Mouse (Mus musculus) midbrain, embryonic 10.5 days (tissue): ENCODE results near the gene Olfr653. TPM values are rescaled to one million over a fixed set of nuclear protein-coding genes. Genes with fewer than 3 reads are reported as not detected.

ENCODE experiments used
- DNase-seq: peaks from one replicate; pipeline ENCODE4 v3.0.0-alpha.2; 2017; ENCODE audit warnings: low spot score
- H3K27ac ChIP-seq: fragments of 300-500 bp; sonication (generic); replicated peaks from 2 replicates; pipeline ENCODE4 v1.5.1; 2016; ENCODE audit warnings: mild to moderate bottlenecking
- H3K27me3 ChIP-seq: fragments of 300-500 bp; sonication (generic); 2 replicates; pipeline ENCODE4 v1.6.1; 2016; ENCODE audit warnings: low read depth, mild to moderate bottlenecking; ENCODE audit not compliant: poor library complexity, severe bottlenecking
- H3K36me3 ChIP-seq: fragments of 300-500 bp; sonication (generic); 2 replicates; pipeline ENCODE4 v1.6.1; 2016; ENCODE audit warnings: mild to moderate bottlenecking, moderate library complexity
- H3K4me1 ChIP-seq: fragments of 300-500 bp; sonication (generic); 2 replicates; pipeline ENCODE4 v1.6.1; 2016
- H3K4me3 ChIP-seq: fragments of 300-500 bp; sonication (generic); 2 replicates; pipeline ENCODE4 v1.5.1; 2016; ENCODE audit warnings: mild to moderate bottlenecking, moderate library complexity
- H3K9me3 ChIP-seq: fragments of 300-500 bp; sonication (generic); replicated peaks from 2 replicates; pipeline ENCODE4 v1.6.1; 2016; ENCODE audit warnings: mild to moderate bottlenecking
- WGBS: fragments of 180-500 bp; shearing (Covaris S2); methylation state at CpG from one replicate; pipeline ENCODE4 v1.1.7; 2016; 5-methylcytosine and 5-hydroxymethylcytosine counted together
- polyA plus RNA-seq: library from polyadenylated mRNA; unstranded; fragments of >200 nt; fragmentation: Nextera tagmentation; extraction: Ambion mirVana; gene quantifications from 2 replicates; pipeline ENCODE4 v1.2.1, GENCODE M21; 2016

The Olfr653 gene
- polyA plus RNA-seq, result not detected in 2 replicates

GRCm38 (mm10) chr7:104577014-104577413, at the start of gene Olfr653:
TSS of gene Olfr653 (plus strand) at chr7:104577314.
- H3K36me3 ChIP-seq, result no peaks in the 10 kb centered on the region
- no peaks in the 10 kb centered on the region for H3K4me1 ChIP-seq
- no peak for DNase-seq
- H3K27me3 ChIP-seq, result no peaks in the 10 kb centered on the region
- H3K9me3 ChIP-seq, result no peaks in the 10 kb centered on the region
- no peak within 1 kb of the TSS for H3K27ac ChIP-seq
- no peak within 1 kb of the TSS for H3K4me3 ChIP-seq
- WGBS, result 88% methylated on average over 2 of the region's 2 CpGs

GRCm38 (mm10) chr7:104549833-104550232, 27.3 kb upstream of the Olfr653 start, which contains the start of gene Olfr651:
TSS of gene Olfr651 (plus strand) at chr7:104550133.
- H3K27ac ChIP-seq, result no peak within 1 kb of the TSS
- H3K4me1 ChIP-seq, result no peaks in the 10 kb centered on the region
- H3K9me3 ChIP-seq, result no peaks in the 10 kb centered on the region
- WGBS, result 87% methylated on average over 5 of the region's 5 CpGs
- no peak within 1 kb of the TSS for H3K4me3 ChIP-seq
- H3K27me3 ChIP-seq, result no peaks in the 10 kb centered on the region
- H3K36me3 ChIP-seq, result no peaks in the 10 kb centered on the region
- DNase-seq, result no peak

DNA sequence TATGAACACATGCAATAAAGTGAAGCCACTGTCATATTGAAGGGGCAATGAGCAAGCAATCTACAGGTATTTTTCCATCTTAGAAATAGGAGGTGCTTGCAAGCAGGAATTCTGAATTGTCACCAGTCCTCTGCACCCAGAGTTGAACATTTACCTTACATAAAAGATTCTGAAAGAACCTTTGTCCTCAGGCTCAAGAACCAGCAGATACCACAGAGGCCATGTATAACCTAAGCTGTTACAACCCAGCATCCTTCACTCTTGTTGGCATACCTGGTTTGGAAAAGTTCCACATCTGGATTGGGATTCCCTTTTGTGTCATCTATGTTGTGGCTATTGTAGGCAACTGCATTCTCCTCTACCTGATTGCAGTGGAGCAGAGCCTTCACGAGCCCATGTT, 24.4 kb upstream of the Olfr653 start:
- Histone ChIP-seq H3K9me3 (no peaks in the 10 kb centered on the region), H3K27ac (no peak overlapping the region), H3K27me3 (no peaks in the 10 kb centered on the region), H3K4me3 (no peak overlapping the region), H3K36me3 (no peaks in the 10 kb centered on the region), H3K4me1 (no peaks in the 10 kb centered on the region)
- no peak for DNase-seq
- 74% methylated on average over 1 of the region's 1 CpGs for WGBS

- DNase-seq, result no peak
- no peak within 1 kb of the TSS for H3K27ac ChIP-seq
- no peaks in the 10 kb centered on the region for H3K9me3 ChIP-seq
- no peaks in the 10 kb centered on the region for H3K4me1 ChIP-seq
- H3K4me3 ChIP-seq, result no peak within 1 kb of the TSS
- no peaks in the 10 kb centered on the region for H3K36me3 ChIP-seq
- H3K27me3 ChIP-seq, result no peaks in the 10 kb centered on the region
Measured at GRCm38 (mm10) chr7:104560601-104561000, 16.5 kb upstream of the Olfr653 start, which contains the start of gene Olfr652. TSS of gene Olfr652 (plus strand) at chr7:104560901.

DNA sequence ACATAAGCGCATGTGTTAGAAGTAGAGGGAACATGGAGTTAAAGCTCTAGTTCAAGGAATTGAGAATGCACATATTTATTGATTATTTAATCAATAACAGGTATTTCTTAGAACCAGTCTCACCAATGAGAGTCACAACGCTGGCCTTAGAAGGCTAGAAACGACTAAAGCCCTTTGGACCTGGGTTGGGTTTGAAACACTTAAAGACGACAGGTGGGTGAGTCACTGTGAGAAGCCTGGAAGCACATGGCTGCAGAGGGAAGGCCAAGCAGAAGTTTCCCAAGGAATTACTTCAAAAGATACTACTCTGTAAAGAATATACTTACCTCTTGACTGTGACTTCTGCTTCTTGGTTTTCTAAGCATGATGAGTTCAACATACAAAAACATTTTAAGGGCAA, 3.7 kb downstream of the Olfr653 start:
- Histone ChIP-seq H3K4me3 (no peak overlapping the region), H3K4me1 (no peaks in the 10 kb centered on the region), H3K27ac (no peak overlapping the region), H3K27me3 (no peaks in the 10 kb centered on the region), H3K36me3 (no peaks in the 10 kb centered on the region), H3K9me3 (no peaks in the 10 kb centered on the region)
- 91% methylated on average over 4 of the region's 4 CpGs for WGBS
- no peak for DNase-seq

GRCm38 (mm10) chr7:104581429-104581828, 4.3 kb downstream of the Olfr653 start:
- Histone ChIP-seq H3K27ac (no peak overlapping the region), H3K4me1 (no peaks in the 10 kb centered on the region), H3K9me3 (no peaks in the 10 kb centered on the region), H3K27me3 (no peaks in the 10 kb centered on the region), H3K36me3 (no peaks in the 10 kb centered on the region), H3K4me3 (no peak overlapping the region)
- WGBS, result 88% methylated on average over 4 of the region's 4 CpGs
- DNase-seq, result no peak

- no peak for DNase-seq
- no peaks in the 10 kb centered on the region for H3K4me1 ChIP-seq
- H3K36me3 ChIP-seq, result no peaks in the 10 kb centered on the region
- WGBS, result 88% methylated on average over 4 of the region's 4 CpGs
- no peaks in the 10 kb centered on the region for H3K27me3 ChIP-seq
- H3K4me3 ChIP-seq, result no peak within 1 kb of the TSS
- no peaks in the 10 kb centered on the region for H3K9me3 ChIP-seq
- H3K27ac ChIP-seq, result no peak within 1 kb of the TSS
Measured at GRCm38 (mm10) chr7:104586725-104587124, 9.6 kb downstream of the Olfr653 start, which contains the start of gene Olfr654. TSS of gene Olfr654 (plus strand) at chr7:104587025.

DNA sequence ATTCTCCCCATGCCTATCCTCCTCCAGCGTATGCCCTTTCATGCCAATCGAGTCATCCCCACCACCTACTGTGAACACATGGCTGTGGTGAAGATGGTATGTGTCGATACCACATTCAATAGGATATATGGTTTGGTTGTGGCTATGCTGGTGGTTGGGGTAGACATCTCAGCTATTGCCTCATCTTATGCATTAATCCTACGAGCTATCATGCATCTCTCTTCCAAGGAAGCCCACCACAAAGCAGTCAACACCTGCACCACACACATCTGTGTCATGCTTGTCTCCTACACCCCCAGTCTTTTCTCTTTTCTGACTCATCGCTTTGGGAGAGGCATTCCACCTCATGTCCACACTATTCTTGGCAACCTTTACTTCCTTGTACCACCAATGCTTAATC, 11.2 kb downstream of the Olfr653 start:
- no peak for DNase-seq
- Histone ChIP-seq H3K4me1 (no peaks in the 10 kb centered on the region), H3K9me3 (no peaks in the 10 kb centered on the region), H3K36me3 (no peaks in the 10 kb centered on the region), H3K4me3 (no peak overlapping the region), H3K27me3 (no peaks in the 10 kb centered on the region), H3K27ac (no peak overlapping the region)
- 91% methylated on average over 5 of the region's 5 CpGs for WGBS

GRCm38 (mm10) chr7:104601679-104602078, 24.6 kb downstream of the Olfr653 start, which contains the start of gene Olfr655:
TSS of gene Olfr655 (minus strand) at chr7:104601779.
- no peaks in the 10 kb centered on the region for H3K4me1 ChIP-seq
- DNase-seq, result no peak
- no peak within 1 kb of the TSS for H3K4me3 ChIP-seq
- H3K27me3 ChIP-seq, result no peaks in the 10 kb centered on the region
- H3K9me3 ChIP-seq, result no peaks in the 10 kb centered on the region
- no peaks in the 10 kb centered on the region for H3K36me3 ChIP-seq
- no peak within 1 kb of the TSS for H3K27ac ChIP-seq
- WGBS, result 92% methylated on average over 2 of the region's 2 CpGs

DNA sequence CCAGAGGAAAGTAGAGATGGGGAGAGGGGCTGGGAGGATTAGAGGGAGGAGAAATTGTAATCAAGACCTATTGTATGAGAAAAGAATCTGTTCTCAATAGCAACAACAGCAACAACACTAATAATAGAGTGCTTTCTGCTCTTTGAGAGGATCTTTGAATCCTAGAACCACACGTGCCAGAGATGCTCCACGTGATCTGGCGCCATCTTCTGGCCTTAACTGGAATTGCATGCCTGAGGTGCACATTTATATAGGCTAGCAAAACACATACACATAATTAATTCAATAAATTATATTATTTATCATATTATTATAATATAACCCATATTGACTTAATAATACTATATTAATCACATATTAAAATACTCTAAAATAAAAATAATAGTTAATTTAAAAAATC, 26.1 kb downstream of the Olfr653 start:
- H3K4me3 ChIP-seq, result no peak overlapping the region
- H3K27ac ChIP-seq, result no peak overlapping the region
- DNase-seq, result peak; percentile 33
- no peaks in the 10 kb centered on the region for H3K4me1 ChIP-seq
- 7% methylated on average over 3 of the region's 3 CpGs for WGBS
- no peaks in the 10 kb centered on the region for H3K36me3 ChIP-seq
- no peaks in the 10 kb centered on the region for H3K9me3 ChIP-seq
- no peaks in the 10 kb centered on the region for H3K27me3 ChIP-seq

- no peaks in the 10 kb centered on the region for H3K9me3 ChIP-seq
- DNase-seq, result no peak
- H3K4me1 ChIP-seq, result no peaks in the 10 kb centered on the region
- H3K27ac ChIP-seq, result no peak overlapping the region
- no peak overlapping the region for H3K4me3 ChIP-seq
- H3K36me3 ChIP-seq, result no peaks in the 10 kb centered on the region
- no peaks in the 10 kb centered on the region for H3K27me3 ChIP-seq
Measured at GRCm38 (mm10) chr7:104604727-104605126, 27.6 kb downstream of the Olfr653 start.

GRCm38 (mm10) chr7:104613655-104614054, 36.5 kb downstream of the Olfr653 start, which contains the start of gene Olfr656:
TSS of gene Olfr656 (plus strand) at chr7:104613955.
- H3K36me3 ChIP-seq, result no peaks in the 10 kb centered on the region
- H3K4me3 ChIP-seq, result no peak within 1 kb of the TSS
- no peaks in the 10 kb centered on the region for H3K9me3 ChIP-seq
- DNase-seq, result no peak
- no peak within 1 kb of the TSS for H3K27ac ChIP-seq
- 74% methylated on average over 4 of the region's 4 CpGs for WGBS
- H3K4me1 ChIP-seq, result no peaks in the 10 kb centered on the region
- H3K27me3 ChIP-seq, result no peaks in the 10 kb centered on the region

DNA sequence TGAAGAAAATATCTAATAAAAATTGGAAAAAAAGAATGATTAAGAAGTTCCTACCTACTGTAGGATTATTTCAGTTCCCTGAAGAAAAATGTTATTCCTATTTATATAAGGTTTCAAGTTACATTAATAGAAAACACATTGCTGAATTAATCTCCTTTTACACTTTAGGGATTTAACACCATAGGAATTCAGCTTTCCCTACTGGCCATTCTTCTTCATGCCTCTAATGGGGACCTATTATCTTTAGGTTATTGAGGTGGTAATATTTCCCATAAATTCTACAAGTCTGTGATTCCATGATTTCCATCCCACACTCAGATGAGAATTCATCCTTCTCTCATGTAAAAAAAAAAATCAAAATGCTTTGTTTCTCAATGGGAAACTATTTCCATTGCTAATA, 47.4 kb downstream of the Olfr653 start, which contains the start of gene Olfr657:
TSS of gene Olfr657 (plus strand) at position 301 of the 400 bp plus-strand sequence.
- no peaks in the 10 kb centered on the region for H3K9me3 ChIP-seq
- DNase-seq, result no peak
- no peak within 1 kb of the TSS for H3K27ac ChIP-seq
- H3K4me1 ChIP-seq, result no peaks in the 10 kb centered on the region
- no peak within 1 kb of the TSS for H3K4me3 ChIP-seq
- H3K36me3 ChIP-seq, result no peaks in the 10 kb centered on the region
- H3K27me3 ChIP-seq, result no peaks in the 10 kb centered on the region
